ENCODE assay signal across 8 mouse cellular contexts in genomic region chr1:156566132-156566531, GRCm38 (mm10). TPM values are rescaled to one million over a fixed set of nuclear protein-coding genes. Genes with fewer than 3 reads are reported as not detected.
DNase-seq lines count a peak whose midpoint lies in the region; ATAC-seq and TF ChIP-seq lines count a peak whose summit lies in the region.

No protein-coding gene starts in this region.

- H3K9ac ChIP-seq in forebrain, postnatal 0 days: no peak overlapping the region
- H3K9ac ChIP-seq in forebrain, embryonic 13.5 days: no peak overlapping the region
- no peak overlapping the region for H3K9ac ChIP-seq in liver, postnatal 0 days (replicated peaks)
- H3K9ac ChIP-seq in midbrain, embryonic 14.5 days (replicated peaks; ENCODE audit: low read length): no peak overlapping the region

- H3K4me2 ChIP-seq in forebrain, postnatal 0 days (ENCODE audit: low read depth): no peak overlapping the region
- H3K4me2 ChIP-seq in forebrain, embryonic 13.5 days: no peak overlapping the region
- H3K4me2 ChIP-seq in liver, postnatal 0 days (ENCODE audit: low read depth, low read length): no peak overlapping the region
- no peak overlapping the region for H3K4me2 ChIP-seq in midbrain, embryonic 14.5 days (ENCODE audit: low read length)

- ATAC-seq in forebrain, postnatal 0 days: no peak
- no peak for ATAC-seq in forebrain, embryonic 13.5 days
- no peak for ATAC-seq in liver, postnatal 0 days
- ATAC-seq in midbrain, embryonic 14.5 days (ENCODE audit: low FRiP score, low TSS enrichment): no peak

- H3K27me3 ChIP-seq in forebrain, postnatal 0 days (ENCODE audit: insufficient read depth, low read length): no peaks in the 10 kb centered on the region
- H3K27me3 ChIP-seq in forebrain, embryonic 13.5 days: no peaks in the 10 kb centered on the region
- no peaks in the 10 kb centered on the region for H3K27me3 ChIP-seq in testis, adult 2 months (ENCODE audit: control insufficient read depth, insufficient read depth, low read length)
- no peaks in the 10 kb centered on the region for H3K27me3 ChIP-seq in liver, postnatal 0 days (ENCODE audit: insufficient read depth, low read length)
- H3K27me3 ChIP-seq in midbrain, embryonic 14.5 days (ENCODE audit: control insufficient read depth, insufficient read depth, low read length): no peaks in the 10 kb centered on the region

- 99% methylated on average over 3 of the region's 3 CpGs for WGBS in forebrain, postnatal 0 days
- 97% methylated on average over 3 of the region's 3 CpGs for WGBS in forebrain, embryonic 13.5 days
- 86% methylated on average over 3 of the region's 3 CpGs for WGBS in liver, postnatal 0 days (ENCODE audit: insufficient replicate concordance)
- 95% methylated on average over 3 of the region's 3 CpGs for WGBS in midbrain, embryonic 14.5 days

- H3K4me3 ChIP-seq in forebrain, postnatal 0 days (ENCODE audit: low read depth, low read length): no peak overlapping the region
- no peak overlapping the region for H3K4me3 ChIP-seq in forebrain, embryonic 13.5 days
- no peak overlapping the region for H3K4me3 ChIP-seq in testis, adult 2 months (ENCODE audit: control insufficient read depth, low read depth, low read length)
- H3K4me3 ChIP-seq in liver, postnatal 0 days (ENCODE audit: low read depth, low read length): no peak overlapping the region
- no peak overlapping the region for H3K4me3 ChIP-seq in midbrain, embryonic 14.5 days (replicated peaks; ENCODE audit: low read depth, low read length)

- no peaks in the 10 kb centered on the region for H3K36me3 ChIP-seq in forebrain, postnatal 0 days (ENCODE audit: insufficient read depth)
- no peaks in the 10 kb centered on the region for H3K36me3 ChIP-seq in forebrain, embryonic 13.5 days (ENCODE audit: poor library complexity, severe bottlenecking)
- H3K36me3 ChIP-seq in testis, adult 2 months (ENCODE audit: control insufficient read depth, insufficient read depth, low read length): no peaks in the 10 kb centered on the region
- H3K36me3 ChIP-seq in liver, postnatal 0 days (replicated peaks; ENCODE audit: insufficient read depth, low read length): no peaks in the 10 kb centered on the region
- H3K36me3 ChIP-seq in midbrain, embryonic 14.5 days (ENCODE audit: control insufficient read depth, insufficient read depth, low read length): no peaks in the 10 kb centered on the region

- intact Hi-C loops in gastrocnemius, postnatal 36 days (cut with DNase I): no loop called here

- H3K27ac ChIP-seq in forebrain, postnatal 0 days (ENCODE audit: low read depth, low read length): no peak overlapping the region
- H3K27ac ChIP-seq in forebrain, embryonic 13.5 days: no peak overlapping the region
- no peak overlapping the region for H3K27ac ChIP-seq in testis, adult 2 months (ENCODE audit: control insufficient read depth, insufficient read depth, low read depth, low read length)
- H3K27ac ChIP-seq in liver, postnatal 0 days (ENCODE audit: low read depth): no peak overlapping the region
- no peak overlapping the region for H3K27ac ChIP-seq in midbrain, embryonic 14.5 days (replicated peaks; ENCODE audit: low read depth, low read length)

- no peak for TF ChIP-seq EP300 in liver, postnatal 0 days (IDR thresholded peaks at IDR 0.05; ENCODE audit: low read depth)

- no peaks in the 10 kb centered on the region for H3K9me3 ChIP-seq in forebrain, postnatal 0 days (ENCODE audit: low read length)
- H3K9me3 ChIP-seq in forebrain, embryonic 13.5 days (replicated peaks): no peaks in the 10 kb centered on the region
- H3K9me3 ChIP-seq in liver, postnatal 0 days (ENCODE audit: low read length): no peaks in the 10 kb centered on the region
- no peaks in the 10 kb centered on the region for H3K9me3 ChIP-seq in midbrain, embryonic 14.5 days (ENCODE audit: control insufficient read depth, low read length)

- TF ChIP-seq POLR2A in testis, adult 2 months (IDR thresholded peaks at IDR 0.05; ENCODE audit: control insufficient read depth, low read depth, low read length): no peak

- DNase-seq in forebrain, postnatal 0 days: peak; percentile 31
- no peak for DNase-seq in testis, postnatal 14 days (ENCODE audit: low spot score)
- DNase-seq in liver, postnatal 0 days: peak; percentile 53
- DNase-seq in thymus, postnatal 4 days: peak; percentile 76
- DNase-seq in midbrain, embryonic 14.5 days: no peak
- no peak for DNase-seq in gastrocnemius, postnatal 36 days

- no peaks in the 10 kb centered on the region for H3K4me1 ChIP-seq in forebrain, postnatal 0 days (ENCODE audit: insufficient read depth)
- no peaks in the 10 kb centered on the region for H3K4me1 ChIP-seq in forebrain, embryonic 13.5 days
- H3K4me1 ChIP-seq in testis, adult 2 months (ENCODE audit: control insufficient read depth, insufficient read depth, low read length): no peaks in the 10 kb centered on the region
- H3K4me1 ChIP-seq in liver, postnatal 0 days (ENCODE audit: insufficient read depth): no peaks in the 10 kb centered on the region
- H3K4me1 ChIP-seq in midbrain, embryonic 14.5 days (ENCODE audit: control insufficient read depth, insufficient read depth, low read length): no peaks in the 10 kb centered on the region

- TF ChIP-seq CTCF in forebrain, postnatal 0 days (IDR thresholded peaks at IDR 0.05; ENCODE audit: low read depth): peak; percentile 44
- peak; percentile 68; the same call in 1 of the 2 replicates for TF ChIP-seq CTCF in testis, adult 2 months (IDR thresholded peaks at IDR 0.05; ENCODE audit: control insufficient read depth, insufficient read depth, insufficient replicate concordance, low read depth, low read length)
- peak; percentile 67 for TF ChIP-seq CTCF in liver, postnatal 0 days (IDR thresholded peaks at IDR 0.05; ENCODE audit: low read depth)

RNA-seq across cellular contexts. Expression of gene Abl2, which starts 7.5 kb away (rescaled TPM):
- total RNA-seq in forebrain, postnatal 0 days (2014; rRNA removed): 21.4 and 29.2 TPM in 2 replicates
- polyA plus RNA-seq in forebrain, postnatal 0 days (2015; fragmentation: Nextera tagmentation; extraction: Ambion mirVana): 2.8 and 4.6 TPM in 2 replicates
- polyA plus RNA-seq in forebrain, embryonic 13.5 days (2015; fragmentation: Nextera tagmentation; extraction: Ambion mirVana): 5.8 and 6.5 TPM in 2 replicates
- polyA plus RNA-seq in testis, adult 2 months (2012; rRNA removed): 5.1 and 5.9 TPM in 2 replicates
- polyA plus RNA-seq in liver, postnatal 0 days (2015; fragmentation: Nextera tagmentation; extraction: Ambion mirVana): 0.88 and 0.89 TPM in 2 replicates
- polyA plus RNA-seq in midbrain, embryonic 14.5 days (2014; fragmentation: Nextera tagmentation; extraction: Ambion mirVana): 9.0 and 9.8 TPM in 2 replicates
- 10 to 100 TPM; 16.2 to 16.9 TPM for total RNA-seq in gastrocnemius, postnatal 36 days (2021)

RNA-seq across cellular contexts. Expression of gene Gm10031, which starts 42.3 kb away (rescaled TPM):
- total RNA-seq in forebrain, postnatal 0 days (2014; rRNA removed): 21.8 and 24.6 TPM in 2 replicates
- 0.49 and 0.75 TPM in 2 replicates for polyA plus RNA-seq in forebrain, postnatal 0 days (2015; fragmentation: Nextera tagmentation; extraction: Ambion mirVana)
- polyA plus RNA-seq in forebrain, embryonic 13.5 days (2015; fragmentation: Nextera tagmentation; extraction: Ambion mirVana): 0.71 and 0.75 TPM in 2 replicates
- polyA plus RNA-seq in testis, adult 2 months (2012; rRNA removed): 4.0 and 4.3 TPM in 2 replicates
- 0.14 and 0.29 TPM in 2 replicates for polyA plus RNA-seq in liver, postnatal 0 days (2015; fragmentation: Nextera tagmentation; extraction: Ambion mirVana)
- 1.2 and 1.3 TPM in 2 replicates for polyA plus RNA-seq in midbrain, embryonic 14.5 days (2014; fragmentation: Nextera tagmentation; extraction: Ambion mirVana)
- 10 to 100 TPM; 36.7 to 40.4 TPM for total RNA-seq in gastrocnemius, postnatal 36 days (2021)

Comparison
In these comparisons a context has a peak if more than half of its experiments do, and no peak if none do; other contexts are left out.
1. DNase-seq: peak in forebrain, postnatal 0 days (single experiment), liver, postnatal 0 days (single experiment) and thymus, postnatal 4 days (single experiment); none in testis, postnatal 14 days (single experiment), midbrain, embryonic 14.5 days (single experiment) and gastrocnemius, postnatal 36 days (0 of 2).
2. Peak in every context shown above with its lines, with median percentiles within 50 percentile points of each other: CTCF ChIP-seq.